Mouse (Mus musculus): Measurements from ENCODE around the gene Ppp1r12b. TPM values are rescaled to one million over a fixed set of nuclear protein-coding genes. Genes with fewer than 3 reads are reported as not detected.

Ppp1r12b gene
- total and polyA plus RNA-seq, 3 experiments: 4.7 to 7.8 TPM; not detected in 1

- Histone ChIP-seq H3K79me2 (ENCODE audit: control insufficient read depth, insufficient read depth, low read length, poor library complexity) (no peaks in the 10 kb centered on the region), H3K4me3 (ENCODE audit: control insufficient read depth in 1 of 2, insufficient read depth in 1 of 2, low read depth in 2 of 2, low read length in 2 of 2) (no peak overlapping the region), H3K9me3 (replicated peaks; ENCODE audit: insufficient read depth, low read length) (no peaks in the 10 kb centered on the region), H3K4me1 (ENCODE audit: control insufficient read depth in 1 of 2, insufficient read depth in 2 of 2, low read length in 2 of 2) (peaks cover 0 to 2% of the 10 kb centered on the region in 2 experiments; a peak in 1 of 4 replicates), H3K36me3 (ENCODE audit: control insufficient read depth in 1 of 2, insufficient read depth in 2 of 2, low read length in 2 of 2) (peaks cover 0 to 5% of the 10 kb centered on the region in 2 experiments; a peak in 2 of 4 replicates), H3K27me3 (ENCODE audit: control insufficient read depth in 1 of 2, insufficient read depth in 2 of 2, low read length in 2 of 2) (no peaks in the 10 kb centered on the region), H3K9ac (ENCODE audit: control insufficient read depth, low read depth, low read length, poor library complexity, severe bottlenecking) (no peak overlapping the region), H3K27ac (ENCODE audit: control insufficient read depth, low read depth, low read length) (no peak overlapping the region)
- TF ChIP-seq MAZ (IDR thresholded peaks at IDR 0.05; ENCODE audit: low read depth, low read length): no peak
- no peak for TF ChIP-seq MAX (IDR thresholded peaks at IDR 0.05; ENCODE audit: low read length)
- no peak for TF ChIP-seq TAL1 (IDR thresholded peaks at IDR 0.05; ENCODE audit: low read length)
- TF ChIP-seq GABPA (IDR thresholded peaks at IDR 0.05; ENCODE audit: low read depth, low read length): no peak
- no peak for TF ChIP-seq RCOR1 (IDR thresholded peaks at IDR 0.05; ENCODE audit: low read depth, low read length)
- TF ChIP-seq POLR2AphosphoS2 (IDR thresholded peaks at IDR 0.05; ENCODE audit: low read length): no peak
- DNase-seq (ENCODE audit: low read depth, low spot score): peak; percentile 58
These were observed 139.1 kb downstream of the Ppp1r12b start for GRCm38 (mm10) chr1:134816617-134817016.

- Histone ChIP-seq H3K4me3 (ENCODE audit: control insufficient read depth in 1 of 2, insufficient read depth in 1 of 2, low read depth in 2 of 2, low read length in 2 of 2) (no peak overlapping the region), H3K36me3 (ENCODE audit: control insufficient read depth in 1 of 2, insufficient read depth in 2 of 2, low read length in 2 of 2) (no peaks in the 10 kb centered on the region), H3K27ac (ENCODE audit: control insufficient read depth, low read depth, low read length) (no peak overlapping the region), H3K27me3 (ENCODE audit: control insufficient read depth in 1 of 2, insufficient read depth in 2 of 2, low read length in 2 of 2) (no peaks in the 10 kb centered on the region), H3K9ac (ENCODE audit: control insufficient read depth, low read depth, low read length, poor library complexity, severe bottlenecking) (no peak overlapping the region), H3K4me1 (ENCODE audit: control insufficient read depth in 1 of 2, insufficient read depth in 2 of 2, low read length in 2 of 2) (0 out of 4 replicates have a peak, but pooled peaks cover 0 to 1% of the 10 kb centered on the region in 2 experiments), H3K79me2 (ENCODE audit: control insufficient read depth, insufficient read depth, low read length, poor library complexity) (no peaks in the 10 kb centered on the region), H3K9me3 (replicated peaks; ENCODE audit: insufficient read depth, low read length) (no peaks in the 10 kb centered on the region)
- no peak for TF ChIP-seq POLR2AphosphoS5 (IDR thresholded peaks at IDR 0.05; ENCODE audit: borderline replicate concordance, low read depth, low read length)
- TF ChIP-seq TCF12 (IDR thresholded peaks at IDR 0.05; ENCODE audit: low read depth, low read length): no peak
- no peak for TF ChIP-seq RCOR1 (IDR thresholded peaks at IDR 0.05; ENCODE audit: low read depth, low read length)
- DNase-seq (ENCODE audit: low read depth, low spot score): no peak
These were observed 140.0 kb downstream of the Ppp1r12b start for GRCm38 (mm10) chr1:134815748-134816147.

GRCm38 (mm10) chr1:134805471-134805870 lies 150.3 kb downstream of the Ppp1r12b start:
- Histone ChIP-seq H3K79me2 (ENCODE audit: control insufficient read depth, insufficient read depth, low read length, poor library complexity) (no peaks in the 10 kb centered on the region), H3K36me3 (ENCODE audit: control insufficient read depth in 1 of 2, insufficient read depth in 2 of 2, low read length in 2 of 2) (no peaks in the 10 kb centered on the region)

GRCm38 (mm10) chr1:134804373-134804772 lies 151.4 kb downstream of the Ppp1r12b start:
- Histone ChIP-seq H3K9me3 (replicated peaks; ENCODE audit: insufficient read depth, low read length) (no peaks in the 10 kb centered on the region), H3K27ac (ENCODE audit: control insufficient read depth, low read depth, low read length) (no peak overlapping the region), H3K9ac (ENCODE audit: control insufficient read depth, low read depth, low read length, poor library complexity, severe bottlenecking) (no peak overlapping the region), H3K4me3 (ENCODE audit: control insufficient read depth in 1 of 2, insufficient read depth in 1 of 2, low read depth in 2 of 2, low read length in 2 of 2) (no peak overlapping the region), H3K36me3 (ENCODE audit: control insufficient read depth in 1 of 2, insufficient read depth in 2 of 2, low read length in 2 of 2) (no peaks in the 10 kb centered on the region), H3K79me2 (ENCODE audit: control insufficient read depth, insufficient read depth, low read length, poor library complexity) (no peaks in the 10 kb centered on the region), H3K4me1 (ENCODE audit: control insufficient read depth in 1 of 2, insufficient read depth in 2 of 2, low read length in 2 of 2) (no peaks in the 10 kb centered on the region), H3K27me3 (ENCODE audit: control insufficient read depth in 1 of 2, insufficient read depth in 2 of 2, low read length in 2 of 2) (no peaks in the 10 kb centered on the region)
- TF ChIP-seq GATA1 (IDR thresholded peaks at IDR 0.05; ENCODE audit: low read depth, low read length) (no peak), MAX (IDR thresholded peaks at IDR 0.05; ENCODE audit: low read length) (no peak), EP300 (IDR thresholded peaks at IDR 0.05; ENCODE audit: low read depth in 1 of 2, low read length in 2 of 2) (no peak), JUND (IDR thresholded peaks at IDR 0.05; ENCODE audit: low read depth, low read length) (no peak), NELFE (IDR thresholded peaks at IDR 0.05; ENCODE audit: low read depth, low read length) (no peak), USF1 (IDR thresholded peaks at IDR 0.05; ENCODE audit: low read depth, low read length) (no peak), MAFK (IDR thresholded peaks at IDR 0.05; ENCODE audit: borderline replicate concordance, low read depth, low read length) (no peak), MXI1 (IDR thresholded peaks at IDR 0.05; ENCODE audit: low read depth, low read length) (no peak), POLR2A (IDR thresholded peaks at IDR 0.05; ENCODE audit: control insufficient read depth in 1 of 2, insufficient read depth in 1 of 2, low read depth in 1 of 2, low read length in 2 of 2, poor library complexity in 1 of 2) (no peak)
- no peak for DNase-seq (ENCODE audit: low read depth, low spot score)

More at GRCm38 (mm10) chr1:134805471-134805870, 150.3 kb downstream of the Ppp1r12b start:
- Histone ChIP-seq H3K4me1 (ENCODE audit: control insufficient read depth in 1 of 2, insufficient read depth in 2 of 2, low read length in 2 of 2) (no peaks in the 10 kb centered on the region), H3K27me3 (ENCODE audit: control insufficient read depth in 1 of 2, insufficient read depth in 2 of 2, low read length in 2 of 2) (no peaks in the 10 kb centered on the region), H3K4me3 (ENCODE audit: control insufficient read depth in 1 of 2, insufficient read depth in 1 of 2, low read depth in 2 of 2, low read length in 2 of 2) (no peak overlapping the region), H3K9ac (ENCODE audit: control insufficient read depth, low read depth, low read length, poor library complexity, severe bottlenecking) (no peak overlapping the region), H3K9me3 (replicated peaks; ENCODE audit: insufficient read depth, low read length) (no peaks in the 10 kb centered on the region), H3K27ac (ENCODE audit: control insufficient read depth, low read depth, low read length) (no peak overlapping the region)
- DNase-seq (ENCODE audit: low read depth, low spot score): no peak
- no peak for TF ChIP-seq JUND (IDR thresholded peaks at IDR 0.05; ENCODE audit: low read depth, low read length)
- no peak for TF ChIP-seq RAD21 (IDR thresholded peaks at IDR 0.05; ENCODE audit: low read depth, low read length)

Measured in MEL (cell line).